In the genomic region with DNA sequence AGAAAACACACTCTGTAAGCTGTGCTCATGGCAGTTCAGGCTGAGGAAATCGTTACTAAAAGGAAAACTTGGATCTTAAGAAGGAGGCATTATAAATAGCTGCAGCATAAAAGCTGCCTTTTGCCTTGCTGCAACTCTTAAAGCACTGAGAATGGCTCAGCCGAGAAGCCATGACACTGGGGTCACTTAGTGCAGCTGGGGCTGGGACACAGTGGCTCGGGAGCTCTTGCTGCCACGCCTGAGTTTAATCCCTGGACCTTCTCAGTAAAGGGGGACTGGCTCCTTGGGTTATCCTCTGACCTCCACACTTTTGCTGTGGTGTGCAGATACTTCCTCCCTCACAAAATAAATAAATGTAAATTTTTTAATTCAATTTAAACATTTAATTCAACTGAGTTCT, we compare ENCODE assay signal across 24 mouse cellular contexts. TPM values are rescaled to one million over a fixed set of nuclear protein-coding genes. Genes with fewer than 3 reads are reported as not detected.
DNase-seq lines count a peak whose midpoint lies in the region; ATAC-seq and TF ChIP-seq lines count a peak whose summit lies in the region.
"Had no signal": no experiment of that assay in that cellular context is flagged by ENCODE, and none has a peak within 500 bp of the region (broad histone marks: within the 10 kb centered on the region; RNA-seq: fewer than 3 reads in every experiment).

No protein-coding gene starts in this region.

- H3K9me3 ChIP-seq in limb, embryonic 14.5 days (ENCODE audit: control insufficient read depth, low read length), result no peaks in the 10 kb centered on the region
- H3K9me3 ChIP-seq: embryonic facial prominence, embryonic 12.5 days; forebrain, embryonic 10.5 days; forebrain, embryonic 13.5 days; heart, embryonic 10.5 days; heart, embryonic 13.5 days had no signal

- H3K4me3 ChIP-seq in limb, embryonic 14.5 days (replicated peaks; ENCODE audit: low read length), result no peak overlapping the region
- H3K4me3 ChIP-seq: embryonic facial prominence, embryonic 12.5 days; erythroblast, embryonic 14.5 days; forebrain, embryonic 10.5 days; forebrain, embryonic 13.5 days; heart, adult 2 months; heart, embryonic 10.5 days; heart, embryonic 13.5 days had no signal

- H3K4me1 ChIP-seq in limb, embryonic 14.5 days (ENCODE audit: control insufficient read depth, insufficient read depth, low read length), result no peaks in the 10 kb centered on the region
- H3K4me1 ChIP-seq: embryonic facial prominence, embryonic 12.5 days; forebrain, embryonic 10.5 days; forebrain, embryonic 13.5 days; heart, embryonic 10.5 days had no signal

- intact Hi-C loops in heart, postnatal 36 days (cut with DNase I), result loop anchor here (2.0 kb wide), 2 partner anchors 32 to 120 kb away; no protein-coding TSS in a partner anchor

- H3K27me3 ChIP-seq in limb, embryonic 14.5 days (ENCODE audit: control insufficient read depth, insufficient read depth, low read length), result no peaks in the 10 kb centered on the region
- H3K27me3 ChIP-seq: embryonic facial prominence, embryonic 12.5 days; forebrain, embryonic 13.5 days; heart, embryonic 13.5 days had no signal

- WGBS in limb, embryonic 14.5 days, result 51% methylated on average over 4 of the region's 4 CpGs

- no peak overlapping the region for H3K4me2 ChIP-seq in limb, embryonic 14.5 days (replicated peaks; ENCODE audit: low read depth, low read length, severe bottlenecking)
- H3K4me2 ChIP-seq: embryonic facial prominence, embryonic 12.5 days; forebrain, embryonic 13.5 days; heart, embryonic 13.5 days; hindbrain, embryonic 14.5 days had no signal

- ATAC-seq in limb, embryonic 14.5 days (ENCODE audit: low FRiP score, low read depth), result no peak
- ATAC-seq: activated CD4-positive, CD25-positive, alpha-beta regulatory T cell, adult 4 months; hindbrain, postnatal 0 days; intestine, embryonic 16.5 days had no signal

- no peak for TF ChIP-seq POLR2A in limb, embryonic 14.5 days (IDR thresholded peaks at IDR 0.05; ENCODE audit: borderline replicate concordance, extremely low read depth, insufficient read depth, insufficient read length)

- 0 out of 2 replicates have a peak overlapping the region, but pooled peaks have one; percentile 16 for H3K9ac ChIP-seq in limb, embryonic 14.5 days (ENCODE audit: low read depth, low read length, severe bottlenecking)
- H3K9ac ChIP-seq: embryonic facial prominence, embryonic 12.5 days; forebrain, embryonic 13.5 days; heart, embryonic 13.5 days; hindbrain, embryonic 14.5 days had no signal

- peak; percentile 86 for DNase-seq in heart, adult 11 months
- no peak for DNase-seq in heart, postnatal 36 days
- peak; percentile 3 for DNase-seq in Muller cell, postnatal 12 days (ENCODE audit: inconsistent ontology term)
- peak; percentile 45 for DNase-seq in brain, adult 2 months (ENCODE audit: low read depth, low spot score)
- no peak for DNase-seq in limb, embryonic 14.5 days (ENCODE audit: low spot score)
- DNase-seq in kidney, adult 11 months, result no peak

- no peak overlapping the region for H3K27ac ChIP-seq in limb, embryonic 14.5 days (replicated peaks; ENCODE audit: low read depth, low read length)
- H3K27ac ChIP-seq: embryonic facial prominence, embryonic 12.5 days; forebrain, embryonic 10.5 days; forebrain, embryonic 13.5 days; heart, adult 2 months; heart, embryonic 10.5 days; heart, embryonic 13.5 days; hindbrain, embryonic 14.5 days; hindbrain, postnatal 0 days had no signal

- H3K36me3 ChIP-seq in limb, embryonic 14.5 days (ENCODE audit: control insufficient read depth, insufficient read depth, low read length), result peaks cover 28% of the 10 kb centered on the region; the same call in 1 of the 2 replicates

RNA-seq across cellular contexts. Expression of gene Slc24a1, which starts 48.5 kb away (rescaled TPM):
- under 1 TPM; 0.14 to 0.22 TPM for total RNA-seq in heart, postnatal 36 days (2021)
- 0.06 and 0.08 TPM in 2 replicates for polyA plus RNA-seq in limb, embryonic 14.5 days (2012; rRNA removed)
- polyA plus RNA-seq in limb, embryonic 14.5 days (2014; fragmentation: Nextera tagmentation; extraction: Ambion mirVana), result 0.03 TPM in 1 of 2 replicates, not detected in the other
- total RNA-seq: adrenal gland, adult 8-10 months; adrenal gland, postnatal 25 days; gastrocnemius, adult 8-10 months; gastrocnemius, postnatal 25 days; hematopoietic stem cell, adult 5-6 weeks; MEL had no signal
- polyA plus RNA-seq: C2C12; erythroblast, embryonic 14.5 days had no signal

RNA-seq across cellular contexts. Expression of gene Ints14, which starts 57.8 kb away (rescaled TPM):
- 10 to 100 TPM; 15.9 to 16.0 TPM for total RNA-seq in heart, postnatal 36 days (2021)
- 37.0 and 38.1 TPM in 2 replicates for polyA plus RNA-seq in limb, embryonic 14.5 days (2012; rRNA removed)
- polyA plus RNA-seq in limb, embryonic 14.5 days (2014; fragmentation: Nextera tagmentation; extraction: Ambion mirVana), result 50.4 and 50.5 TPM in 2 replicates

Comparison
In these comparisons a context has a peak if more than half of its experiments do, and no peak if none do; other contexts are left out.
1. DNase-seq: peak in heart, adult 11 months (single experiment), Muller cell, postnatal 12 days (single experiment) and brain, adult 2 months (single experiment); none in heart, postnatal 36 days (0 of 2), limb, embryonic 14.5 days (single experiment) and kidney, adult 11 months (single experiment).